ENCODE assay signal across 8 mouse cellular contexts in the genomic region with DNA sequence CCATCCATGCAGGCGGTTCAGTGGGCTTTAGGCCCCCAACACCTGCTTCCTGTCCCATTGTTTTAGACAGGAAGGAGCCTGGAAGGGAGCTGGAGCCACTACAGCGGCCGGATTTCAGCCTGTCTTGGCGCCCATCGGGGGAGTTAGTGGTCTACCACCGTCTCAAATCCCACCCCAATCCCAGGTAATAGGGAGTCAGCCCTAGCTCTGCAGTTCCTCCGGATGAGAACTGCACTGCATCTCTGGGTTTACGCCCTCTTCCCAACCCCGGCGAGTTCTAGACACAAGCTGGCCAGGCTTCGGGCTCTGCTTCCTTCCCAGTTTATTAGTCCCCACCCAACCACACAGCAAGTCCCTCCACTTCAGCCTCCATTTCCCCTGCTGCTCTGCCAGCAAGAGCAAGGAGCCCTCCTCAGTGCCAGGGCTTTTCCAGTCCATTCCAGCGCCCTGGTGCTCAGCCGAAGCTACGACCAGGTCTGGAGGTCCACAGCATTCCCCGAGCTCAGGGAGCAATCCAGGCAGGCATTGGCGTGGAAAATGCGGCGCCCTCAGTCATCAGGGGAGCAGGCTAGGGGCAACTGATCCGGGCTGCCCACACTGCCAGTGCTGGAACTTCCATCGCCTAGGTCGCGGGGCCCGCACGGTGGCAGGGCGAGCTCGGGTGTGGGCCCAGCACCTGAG. TPM values are rescaled to one million over a fixed set of nuclear protein-coding genes. Genes with fewer than 3 reads are reported as not detected.
DNase-seq lines count a peak whose midpoint lies in the region; ATAC-seq and TF ChIP-seq lines count a peak whose summit lies in the region.

No protein-coding gene starts in this region.

- in situ Hi-C loops in CH12.LX (cut with MboI; ENCODE audit: low pct_ligation_motif_present, low pct_unique_long_range_greater_than_20kb, low sequenced_read_pairs): loop anchor here (5.0 kb wide), 1 partner anchor 36 kb away; a partner anchor contains a TSS

- no peak for TF ChIP-seq EP300 in CH12.LX (IDR thresholded peaks at IDR 0.05; ENCODE audit: low read length)

- intact Hi-C loops in left cerebral cortex, postnatal 14 days (cut with DNase I): no loop called here

- H3K36me3 ChIP-seq in CH12.LX (replicated peaks in 1 of 2; ENCODE audit: control insufficient read depth in 1 of 2, insufficient read depth in 1 of 2, low read length in 1 of 2): peaks cover 0 to 20% of the 10 kb centered on the region in 2 experiments
- H3K36me3 ChIP-seq in heart, embryonic 13.5 days: peaks cover 26% of the 10 kb centered on the region

- no peak for DNase-seq in CH12.LX (ENCODE audit: extremely low read depth)
- DNase-seq in kidney, postnatal 25 days: peak; percentile 48 to 78
- DNase-seq in mesoderm, embryonic 11.5 days (ENCODE audit: low read depth, low spot score): peak; percentile 7
- no peak for DNase-seq in left cerebral cortex, postnatal 14 days (ENCODE audit: low spot score in 2 of 2)

- H3K4me2 ChIP-seq in CH12.LX (ENCODE audit: insufficient read depth, low read depth, poor library complexity, severe bottlenecking): peak overlapping the region; percentile 86
- H3K4me2 ChIP-seq in heart, embryonic 13.5 days: peak overlapping the region; percentile 92

- H3K4me1 ChIP-seq in CH12.LX (ENCODE audit: control insufficient read depth in 1 of 2, insufficient read depth in 2 of 2): peaks cover 8 to 29% of the 10 kb centered on the region in 2 experiments; a peak in 3 of 4 replicates
- H3K4me1 ChIP-seq in brown adipose tissue, adult 24 weeks (ENCODE audit: control insufficient read depth, insufficient read depth, insufficient read length, low read length): peaks cover 2% of the 10 kb centered on the region
- peaks cover 46% of the 10 kb centered on the region for H3K4me1 ChIP-seq in heart, embryonic 13.5 days

- no peaks in the 10 kb centered on the region for H3K9me3 ChIP-seq in CH12.LX (replicated peaks; ENCODE audit: low read length)
- no peaks in the 10 kb centered on the region for H3K9me3 ChIP-seq in heart, embryonic 13.5 days

- no peak for TF ChIP-seq RAD21 in CH12.LX (IDR thresholded peaks at IDR 0.05; ENCODE audit: low read depth, low read length)

- ATAC-seq in heart, embryonic 13.5 days (ENCODE audit: extremely low read depth, insufficient number of reproducible peaks, low FRiP score, low TSS enrichment): no peak
- ATAC-seq in monocyte, adult 5-6 weeks (replicated peaks; ENCODE audit: insufficient number of reproducible peaks, low FRiP score, low TSS enrichment, poor library complexity, severe bottlenecking): no peak
- no peak for ATAC-seq in granulocyte monocyte progenitor cell, adult 5-6 weeks (replicated peaks; ENCODE audit: poor library complexity, severe bottlenecking)

- H3K4me3 ChIP-seq in CH12.LX (replicated peaks in 1 of 3; ENCODE audit: low read depth in 2 of 3, low read length in 2 of 3, poor library complexity in 1 of 3): peak overlapping the region; percentile 56 to 91 (median 77)
- H3K4me3 ChIP-seq in brown adipose tissue, adult 24 weeks (ENCODE audit: insufficient read depth, low read depth, low read length): peak overlapping the region; percentile 86
- peak overlapping the region; percentile 85 for H3K4me3 ChIP-seq in heart, embryonic 13.5 days

- dilution Hi-C loops in CH12.LX (cut with MboI; ENCODE audit: extremely low pct_ligation_motif_present, extremely low pct_unique_long_range_greater_than_20kb, low sequenced_read_pairs): no loop called here

- no peak for TF ChIP-seq CTCF in CH12.LX (conservative IDR thresholded peaks at IDR 0.05 in 1 of 2, IDR thresholded peaks at IDR 0.05 in 1 of 2; ENCODE audit: low read depth in 2 of 2, low read length in 2 of 2)

- TF ChIP-seq POLR2A in CH12.LX (IDR thresholded peaks at IDR 0.05; ENCODE audit: low read depth, low read length): no peak

- H3K27ac ChIP-seq in CH12.LX (ENCODE audit: insufficient read depth, low read depth): no peak overlapping the region
- peak overlapping the region; percentile 96 for H3K27ac ChIP-seq in brown adipose tissue, adult 24 weeks (replicated peaks; ENCODE audit: low read depth, low read length)
- peak overlapping the region; percentile 93 for H3K27ac ChIP-seq in heart, embryonic 13.5 days (replicated peaks)

- peaks cover 7% of the 10 kb centered on the region for H3K27me3 ChIP-seq in CH12.LX (replicated peaks)
- peaks cover 4% of the 10 kb centered on the region for H3K27me3 ChIP-seq in heart, embryonic 13.5 days (replicated peaks)

- H3K79me2 ChIP-seq in CH12.LX (replicated peaks; ENCODE audit: control insufficient read depth, extremely low read depth, insufficient read depth, poor library complexity, severe bottlenecking): peaks cover 12% of the 10 kb centered on the region

- H3K9ac ChIP-seq in CH12.LX (ENCODE audit: insufficient read depth, low read depth): peak overlapping the region; percentile 85
- H3K9ac ChIP-seq in heart, embryonic 13.5 days: peak overlapping the region; percentile 94

- 2% methylated on average over 26 of the region's 26 CpGs for WGBS in heart, embryonic 13.5 days

TF ChIP-seq in CH12.LX, 34 proteins besides CTCF, POLR2A, EP300 and RAD21 (continues in another document):
- no peak for TF ChIP-seq JUND (conservative IDR thresholded peaks at IDR 0.05; ENCODE audit: low read depth, low read length)
- TF ChIP-seq SMC3 (IDR thresholded peaks at IDR 0.05; ENCODE audit: low read depth, low read length): no peak
- TF ChIP-seq BHLHE40 (IDR thresholded peaks at IDR 0.05; ENCODE audit: low read depth, low read length): no peak
- TF ChIP-seq ZNF384 (IDR thresholded peaks at IDR 0.05; ENCODE audit: low read depth, low read length): no peak
- TF ChIP-seq UBTF (IDR thresholded peaks at IDR 0.05; ENCODE audit: low read depth, low read length): no peak
- TF ChIP-seq NELFE (IDR thresholded peaks at IDR 0.05; ENCODE audit: low read depth, low read length): no peak
- TF ChIP-seq CHD2 (IDR thresholded peaks at IDR 0.05; ENCODE audit: low read length): no peak
- TF ChIP-seq PAX5 (IDR thresholded peaks at IDR 0.05; ENCODE audit: low read length): no peak

RNA-seq across cellular contexts. Expression of a gene that starts 1.3 kb away (rescaled TPM):
- total RNA-seq in CH12.LX (2012; rRNA removed) (4.2 and 4.8 TPM in 2 replicates), CH12.LX (2014; rRNA removed) (2.0 and 2.1 TPM in 2 replicates)
- polyA plus RNA-seq in CH12.LX (2012; ENCODE audit: insufficient read length, low read depth): 4.1 and 5.0 TPM in 2 replicates
- 2.2 and 6.5 TPM in 2 replicates for polyA plus RNA-seq in brown adipose tissue, adult 24 weeks (2012; ENCODE audit: insufficient read depth, insufficient read length, missing spikeins)
- 7.6 and 8.1 TPM in 2 replicates for polyA plus RNA-seq in heart, embryonic 13.5 days (2015; fragmentation: Nextera tagmentation; extraction: Ambion mirVana)
- total RNA-seq in left cerebral cortex, postnatal 14 days (2021): 10 to 100 TPM; 25.8 to 26.3 TPM
- 1.2 to 4.1 TPM (median 3.8 TPM) in 3 replicates for total RNA-seq in monocyte, adult 5-6 weeks (2017)
- total RNA-seq in granulocyte monocyte progenitor cell, adult 5-6 weeks (2014; fragmentation: Nextera tagmentation): 0.68 and 1.9 TPM in 2 replicates
- total RNA-seq in granulocyte monocyte progenitor cell, adult 5-6 weeks (2017): 2.5 and 4.1 TPM in 2 replicates

RNA-seq across cellular contexts. Expression of a gene that starts 4.0 kb away (rescaled TPM):
- total RNA-seq in CH12.LX (2012; rRNA removed): 37.5 and 43.0 TPM in 2 replicates
- total RNA-seq in CH12.LX (2014; rRNA removed): 23.9 and 29.1 TPM in 2 replicates
- 52.4 and 74.9 TPM in 2 replicates for polyA plus RNA-seq in CH12.LX (2012; ENCODE audit: insufficient read length, low read depth)
- 34.8 and 44.0 TPM in 2 replicates for polyA plus RNA-seq in brown adipose tissue, adult 24 weeks (2012; ENCODE audit: insufficient read depth, insufficient read length, missing spikeins)
- polyA plus RNA-seq in heart, embryonic 13.5 days (2015; fragmentation: Nextera tagmentation; extraction: Ambion mirVana): 87.4 and 93.1 TPM in 2 replicates
- 10 to 100 TPM; 82.9 to 86.6 TPM for total RNA-seq in left cerebral cortex, postnatal 14 days (2021)
- total RNA-seq in monocyte, adult 5-6 weeks (2017): 71.3 to 104 TPM (median 95.3 TPM) in 3 replicates
- 33.6 and 94.2 TPM in 2 replicates for total RNA-seq in granulocyte monocyte progenitor cell, adult 5-6 weeks (2014; fragmentation: Nextera tagmentation)
- 112 and 122 TPM in 2 replicates for total RNA-seq in granulocyte monocyte progenitor cell, adult 5-6 weeks (2017)

RNA-seq across cellular contexts. Expression of a gene that starts 9.0 kb away (rescaled TPM):
- total RNA-seq in CH12.LX (2012; rRNA removed) (not detected in 2 replicates), CH12.LX (2014; rRNA removed) (not detected in 2 replicates)
- polyA plus RNA-seq in CH12.LX (2012; ENCODE audit: insufficient read length, low read depth): not detected in 2 replicates
- polyA plus RNA-seq in brown adipose tissue, adult 24 weeks (2012; ENCODE audit: insufficient read depth, insufficient read length, missing spikeins): not detected in 2 replicates
- not detected in 2 replicates for polyA plus RNA-seq in heart, embryonic 13.5 days (2015; fragmentation: Nextera tagmentation; extraction: Ambion mirVana)
- not detected for total RNA-seq in left cerebral cortex, postnatal 14 days (2021)
- 0.49 to 2.6 TPM (median 2.0 TPM) in 3 replicates for total RNA-seq in monocyte, adult 5-6 weeks (2017)
- 0.32 TPM in 1 of 2 replicates, not detected in the other for total RNA-seq in granulocyte monocyte progenitor cell, adult 5-6 weeks (2014; fragmentation: Nextera tagmentation)
- total RNA-seq in granulocyte monocyte progenitor cell, adult 5-6 weeks (2017): 0.57 TPM in 1 of 2 replicates, not detected in the other

RNA-seq across cellular contexts. Expression of a gene that starts 11.9 kb away (rescaled TPM):
- 0.38 TPM in 2 replicates for total RNA-seq in CH12.LX (2012; rRNA removed)
- 0.23 TPM in 1 of 2 replicates, not detected in the other for total RNA-seq in CH12.LX (2014; rRNA removed)
- polyA plus RNA-seq in CH12.LX (2012; ENCODE audit: insufficient read length, low read depth): 0.60 and 1.1 TPM in 2 replicates
- not detected in 2 replicates for polyA plus RNA-seq in brown adipose tissue, adult 24 weeks (2012; ENCODE audit: insufficient read depth, insufficient read length, missing spikeins)
- polyA plus RNA-seq in heart, embryonic 13.5 days (2015; fragmentation: Nextera tagmentation; extraction: Ambion mirVana): 0.56 and 1.7 TPM in 2 replicates
- 1 to 10 TPM; 2.2 to 2.7 TPM for total RNA-seq in left cerebral cortex, postnatal 14 days (2021)
- 113 to 416 TPM (median 150 TPM) in 3 replicates for total RNA-seq in monocyte, adult 5-6 weeks (2017)
- 1.1 TPM in 1 of 2 replicates, not detected in the other for total RNA-seq in granulocyte monocyte progenitor cell, adult 5-6 weeks (2014; fragmentation: Nextera tagmentation)
- not detected in 2 replicates for total RNA-seq in granulocyte monocyte progenitor cell, adult 5-6 weeks (2017)

RNA-seq across cellular contexts. Expression of a gene that starts 17.4 kb away (rescaled TPM):
- total RNA-seq in CH12.LX (2012; rRNA removed) (0.51 and 0.59 TPM in 2 replicates), CH12.LX (2014; rRNA removed) (not detected in 2 replicates)
- 0.50 and 1.5 TPM in 2 replicates for polyA plus RNA-seq in CH12.LX (2012; ENCODE audit: insufficient read length, low read depth)
- polyA plus RNA-seq in brown adipose tissue, adult 24 weeks (2012; ENCODE audit: insufficient read depth, insufficient read length, missing spikeins): 10.1 and 16.1 TPM in 2 replicates
- polyA plus RNA-seq in heart, embryonic 13.5 days (2015; fragmentation: Nextera tagmentation; extraction: Ambion mirVana): 74.0 and 80.7 TPM in 2 replicates
- 10 to 100 TPM; 14.5 to 15.9 TPM for total RNA-seq in left cerebral cortex, postnatal 14 days (2021)
- total RNA-seq in monocyte, adult 5-6 weeks (2017): 2.0 to 5.9 TPM in 2 of 3 replicates, not detected in the other
- not detected in 2 replicates for total RNA-seq in granulocyte monocyte progenitor cell, adult 5-6 weeks (2014; fragmentation: Nextera tagmentation)
- total RNA-seq in granulocyte monocyte progenitor cell, adult 5-6 weeks (2017): 1.6 TPM in 1 of 2 replicates, not detected in the other

Comparison
In these comparisons a context has a peak if more than half of its experiments do, and no peak if none do; other contexts are left out.
1. DNase-seq: peak in kidney, postnatal 25 days (2 of 2) and mesoderm, embryonic 11.5 days (single experiment); none in CH12.LX (single experiment) and left cerebral cortex, postnatal 14 days (0 of 2).
2. Peak in every context shown above with its lines, with median percentiles within 50 percentile points of each other: H3K4me3 ChIP-seq.